Mouse (Mus musculus): ENCODE data around the gene Crtap. TPM values are rescaled to one million over a fixed set of nuclear protein-coding genes. Genes with fewer than 3 reads are reported as not detected.

The Crtap gene
- 12.9 and 13.1 TPM in 2 replicates for polyA plus RNA-seq (2012; rRNA removed)

- no peaks in the 10 kb centered on the region for H3K27me3 ChIP-seq (ENCODE audit: control insufficient read depth, insufficient read depth, low read length)
- no peak within 1 kb of the TSS for H3K27ac ChIP-seq (ENCODE audit: insufficient read depth, low read length)
- DNase-seq = peak; percentile 55 to 61
- WGBS = 3% methylated on average over 96 of the region's 96 CpGs
- no peaks in the 10 kb centered on the region; the same call in 1 of the 2 replicates for H3K4me1 ChIP-seq (ENCODE audit: control insufficient read depth, insufficient read depth, low read length)
- H3K4me3 ChIP-seq (replicated peaks; ENCODE audit: insufficient read depth, low read depth, low read length) = peak within 1 kb of the TSS; percentile 51
- TF ChIP-seq CTCF (IDR thresholded peaks at IDR 0.05; ENCODE audit: borderline replicate concordance, insufficient read depth, low read depth, low read length) (no peak), POLR2A (IDR thresholded peaks at IDR 0.05; ENCODE audit: borderline replicate concordance, insufficient read depth, low read length) (no peak)
These were observed at the start of gene Crtap for GRCm38 (mm10) chr9:114389905-114390748. Gene Crtap, minus strand, starts transcription at chr9:114390675.

GRCm38 (mm10) chr9:114435668-114436067, 45.2 kb upstream of the Crtap start:
- WGBS = 86% methylated on average over 2 of the region's 2 CpGs
- H3K27me3 ChIP-seq (ENCODE audit: control insufficient read depth, insufficient read depth, low read length) = no peaks in the 10 kb centered on the region

GRCm38 (mm10) chr9:114428103-114428834, 37.8 kb upstream of the Crtap start:
- no peak for DNase-seq
- TF ChIP-seq POLR2A (IDR thresholded peaks at IDR 0.05; ENCODE audit: borderline replicate concordance, insufficient read depth, low read length) (no peak), CTCF (IDR thresholded peaks at IDR 0.05; ENCODE audit: borderline replicate concordance, insufficient read depth, low read depth, low read length) (no peak)
- H3K4me1 ChIP-seq (ENCODE audit: control insufficient read depth, insufficient read depth, low read length) = no peaks in the 10 kb centered on the region
- H3K4me3 ChIP-seq (replicated peaks; ENCODE audit: insufficient read depth, low read depth, low read length) = no peak overlapping the region
- H3K27ac ChIP-seq (ENCODE audit: insufficient read depth, low read length) = no peak overlapping the region
- WGBS = 75% methylated on average over 12 of the region's 12 CpGs
- H3K27me3 ChIP-seq (ENCODE audit: control insufficient read depth, insufficient read depth, low read length) = no peaks in the 10 kb centered on the region

More at GRCm38 (mm10) chr9:114435668-114436067, 45.2 kb upstream of the Crtap start:
- Histone ChIP-seq H3K4me1 (ENCODE audit: control insufficient read depth, insufficient read depth, low read length) (no peaks in the 10 kb centered on the region), H3K27ac (ENCODE audit: insufficient read depth, low read length) (no peak overlapping the region), H3K4me3 (replicated peaks; ENCODE audit: insufficient read depth, low read depth, low read length) (no peak overlapping the region)
- no peak for DNase-seq
- TF ChIP-seq CTCF (IDR thresholded peaks at IDR 0.05; ENCODE audit: borderline replicate concordance, insufficient read depth, low read depth, low read length) (no peak), POLR2A (IDR thresholded peaks at IDR 0.05; ENCODE audit: borderline replicate concordance, insufficient read depth, low read length) (no peak)

DNA sequence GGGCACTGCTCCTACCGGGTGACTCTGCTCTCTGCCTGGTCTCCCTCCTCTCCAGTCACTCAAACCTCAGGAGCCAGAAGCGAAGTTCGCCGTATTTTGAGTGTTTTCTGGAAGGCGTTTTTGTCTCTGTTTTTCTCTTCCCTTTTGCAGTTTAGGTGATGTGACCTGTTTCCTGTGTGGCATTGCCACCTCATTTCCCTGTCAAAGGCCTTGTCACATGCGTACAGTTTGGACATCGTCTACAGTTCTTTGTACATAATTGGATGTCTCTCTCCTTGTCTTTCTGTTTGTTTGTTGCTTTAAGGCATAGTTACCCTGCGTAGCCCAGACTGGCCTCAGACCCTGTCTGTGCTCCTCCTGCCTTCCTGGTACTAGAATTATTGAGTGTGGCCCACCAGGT, 37.0 kb upstream of the Crtap start:
- WGBS = 91% methylated on average over 8 of the region's 8 CpGs
- DNase-seq = no peak
- Histone ChIP-seq H3K27me3 (ENCODE audit: control insufficient read depth, insufficient read depth, low read length) (no peaks in the 10 kb centered on the region), H3K27ac (ENCODE audit: insufficient read depth, low read length) (no peak overlapping the region), H3K4me1 (ENCODE audit: control insufficient read depth, insufficient read depth, low read length) (no peaks in the 10 kb centered on the region), H3K4me3 (replicated peaks; ENCODE audit: insufficient read depth, low read depth, low read length) (no peak overlapping the region)
- no peak for TF ChIP-seq CTCF (IDR thresholded peaks at IDR 0.05; ENCODE audit: borderline replicate concordance, insufficient read depth, low read depth, low read length)
- no peak for TF ChIP-seq POLR2A (IDR thresholded peaks at IDR 0.05; ENCODE audit: borderline replicate concordance, insufficient read depth, low read length)

GRCm38 (mm10) chr9:114426201-114426600, 35.7 kb upstream of the Crtap start:
- WGBS = 96% methylated on average over 5 of the region's 5 CpGs
- H3K27ac ChIP-seq (ENCODE audit: insufficient read depth, low read length) = no peak overlapping the region

GRCm38 (mm10) chr9:114425576-114425975, 35.1 kb upstream of the Crtap start:
- no peak overlapping the region for H3K4me3 ChIP-seq (replicated peaks; ENCODE audit: insufficient read depth, low read depth, low read length)
- H3K27ac ChIP-seq (ENCODE audit: insufficient read depth, low read length) = no peak overlapping the region
- no peak for DNase-seq
- no peaks in the 10 kb centered on the region for H3K27me3 ChIP-seq (ENCODE audit: control insufficient read depth, insufficient read depth, low read length)
- 96% methylated on average over 5 of the region's 5 CpGs for WGBS
- H3K4me1 ChIP-seq (ENCODE audit: control insufficient read depth, insufficient read depth, low read length) = no peaks in the 10 kb centered on the region
- TF ChIP-seq POLR2A (IDR thresholded peaks at IDR 0.05; ENCODE audit: borderline replicate concordance, insufficient read depth, low read length) (no peak), CTCF (IDR thresholded peaks at IDR 0.05; ENCODE audit: borderline replicate concordance, insufficient read depth, low read depth, low read length) (no peak)

More at GRCm38 (mm10) chr9:114426201-114426600, 35.7 kb upstream of the Crtap start:
- DNase-seq = no peak
- Histone ChIP-seq H3K4me3 (replicated peaks; ENCODE audit: insufficient read depth, low read depth, low read length) (no peak overlapping the region), H3K4me1 (ENCODE audit: control insufficient read depth, insufficient read depth, low read length) (no peaks in the 10 kb centered on the region), H3K27me3 (ENCODE audit: control insufficient read depth, insufficient read depth, low read length) (no peaks in the 10 kb centered on the region)
- TF ChIP-seq POLR2A (IDR thresholded peaks at IDR 0.05; ENCODE audit: borderline replicate concordance, insufficient read depth, low read length) (no peak), CTCF (IDR thresholded peaks at IDR 0.05; ENCODE audit: borderline replicate concordance, insufficient read depth, low read depth, low read length) (peak; percentile 11; the same call in 1 of the 2 replicates)

DNA sequence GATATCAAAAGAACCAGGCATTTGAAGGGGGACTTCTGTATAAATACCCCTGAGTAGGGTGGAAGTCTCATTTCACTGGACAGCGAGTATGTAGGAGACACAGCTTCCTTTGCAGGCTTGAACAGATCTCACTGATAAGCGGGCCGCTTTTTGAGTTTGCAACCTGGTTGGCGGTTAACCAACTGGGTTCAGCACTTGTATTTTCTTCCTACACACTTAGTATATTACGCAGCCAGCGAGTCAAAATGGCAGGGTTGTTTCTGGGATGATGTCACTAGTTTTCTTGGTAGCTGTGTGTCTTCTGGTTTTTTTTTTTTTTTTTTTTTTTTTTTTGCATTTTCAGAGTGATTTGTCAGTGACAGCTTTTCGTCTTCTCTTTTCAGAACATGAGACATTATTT, 31.3 kb upstream of the Crtap start:
- WGBS = 92% methylated on average over 7 of the region's 7 CpGs
- Histone ChIP-seq H3K4me3 (replicated peaks; ENCODE audit: insufficient read depth, low read depth, low read length) (no peak overlapping the region), H3K4me1 (ENCODE audit: control insufficient read depth, insufficient read depth, low read length) (no peaks in the 10 kb centered on the region), H3K27ac (ENCODE audit: insufficient read depth, low read length) (no peak overlapping the region), H3K27me3 (ENCODE audit: control insufficient read depth, insufficient read depth, low read length) (no peaks in the 10 kb centered on the region)
- TF ChIP-seq CTCF (IDR thresholded peaks at IDR 0.05; ENCODE audit: borderline replicate concordance, insufficient read depth, low read depth, low read length) = no peak
- no peak for TF ChIP-seq POLR2A (IDR thresholded peaks at IDR 0.05; ENCODE audit: borderline replicate concordance, insufficient read depth, low read length)
- DNase-seq = no peak

Measured in cerebellum, adult 2 months (tissue).